Mouse (Mus musculus) testis, adult 2 months (tissue): ENCODE data around the gene Kctd10.

Experiments
- CTCF ChIP-seq: fragments of 200-500 bp; IDR thresholded peaks from 2 replicates; pipeline ENCODE4 v1.5.1; 2012; ENCODE audit warnings: low read depth, mild to moderate bottlenecking, inconsistent platforms, low read length, moderate library complexity; ENCODE audit not compliant: control insufficient read depth, insufficient read depth, insufficient replicate concordance
- POLR2A ChIP-seq: fragments of 200-500 bp; IDR thresholded peaks from 2 replicates; pipeline ENCODE4 v1.6.1; 2012; ENCODE audit warnings: low read depth, mild to moderate bottlenecking, inconsistent platforms, low read length, moderate library complexity; ENCODE audit not compliant: control insufficient read depth

- no peak for TF ChIP-seq CTCF
- TF ChIP-seq POLR2A, result no peak
Measured at GRCm38 (mm10) chr5:114342996-114343395, 37.3 kb downstream of the Kctd10 start.
